Mouse (Mus musculus) CD8-positive naive resting alpha-beta T cell, adult 2 months (primary cell): Measurements from ENCODE around the gene Hoxa9.

Experiments
- DNase-seq, 2 experiments: peaks; one replicate each; pipeline ENCODE4 v3.0.0; 2022; ENCODE audit warnings: low read depth in 2 of 2, low spot score in 2 of 2

Gene Hoxa9

DNA sequence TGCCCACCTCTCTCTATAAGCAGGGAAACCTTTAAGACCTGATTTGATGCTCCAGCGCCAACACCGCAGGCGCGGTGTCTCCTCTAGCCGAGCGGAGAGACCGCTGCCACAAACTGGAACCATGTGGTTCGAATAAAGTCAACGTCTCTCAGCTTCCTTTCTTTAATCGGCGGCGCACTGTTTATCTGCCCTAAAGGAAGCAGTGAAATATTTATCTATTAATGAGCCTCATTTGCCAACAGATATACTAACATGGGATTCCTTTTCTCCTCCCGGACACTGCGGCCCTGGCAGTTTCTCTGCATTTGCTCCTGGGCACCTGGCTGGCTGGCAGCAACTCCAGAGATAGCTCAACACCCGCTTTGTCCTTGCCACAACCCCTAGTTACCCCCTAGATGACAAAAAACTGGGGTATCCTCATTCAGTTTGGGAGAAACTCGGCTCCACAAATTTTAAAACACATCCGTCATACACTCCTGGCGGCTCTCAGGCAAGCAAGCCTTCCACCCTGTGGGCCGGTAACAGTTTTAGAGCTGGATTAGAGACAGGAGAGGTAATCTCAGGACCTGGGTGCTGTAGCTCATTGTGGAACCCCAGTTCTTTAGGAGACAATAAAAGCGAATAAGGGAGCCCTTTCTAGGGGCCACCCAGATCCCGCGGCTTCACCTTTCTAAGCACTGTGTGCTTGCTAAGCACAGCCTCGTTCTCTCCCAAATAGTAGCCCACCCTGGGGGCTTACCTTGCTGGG is 12.8 kb downstream of the Hoxa9 start:
- no peak for DNase-seq

DNA sequence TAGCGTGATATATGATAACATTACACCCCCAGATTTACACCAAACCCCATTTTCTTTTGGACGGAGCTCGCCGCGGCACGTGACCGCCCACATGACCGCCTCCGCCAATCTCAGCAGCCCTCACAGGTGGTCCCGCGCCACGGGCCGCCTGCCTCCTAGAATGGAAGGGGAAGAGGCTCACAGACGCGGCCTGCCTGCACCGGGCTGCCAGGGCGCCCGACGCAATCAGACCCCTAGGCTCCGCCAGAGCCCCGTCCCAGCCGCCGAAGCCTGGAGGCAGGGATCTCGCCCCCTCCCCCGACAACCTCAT is 13.5 kb downstream of the Hoxa9 start:
- DNase-seq: no peak

DNA sequence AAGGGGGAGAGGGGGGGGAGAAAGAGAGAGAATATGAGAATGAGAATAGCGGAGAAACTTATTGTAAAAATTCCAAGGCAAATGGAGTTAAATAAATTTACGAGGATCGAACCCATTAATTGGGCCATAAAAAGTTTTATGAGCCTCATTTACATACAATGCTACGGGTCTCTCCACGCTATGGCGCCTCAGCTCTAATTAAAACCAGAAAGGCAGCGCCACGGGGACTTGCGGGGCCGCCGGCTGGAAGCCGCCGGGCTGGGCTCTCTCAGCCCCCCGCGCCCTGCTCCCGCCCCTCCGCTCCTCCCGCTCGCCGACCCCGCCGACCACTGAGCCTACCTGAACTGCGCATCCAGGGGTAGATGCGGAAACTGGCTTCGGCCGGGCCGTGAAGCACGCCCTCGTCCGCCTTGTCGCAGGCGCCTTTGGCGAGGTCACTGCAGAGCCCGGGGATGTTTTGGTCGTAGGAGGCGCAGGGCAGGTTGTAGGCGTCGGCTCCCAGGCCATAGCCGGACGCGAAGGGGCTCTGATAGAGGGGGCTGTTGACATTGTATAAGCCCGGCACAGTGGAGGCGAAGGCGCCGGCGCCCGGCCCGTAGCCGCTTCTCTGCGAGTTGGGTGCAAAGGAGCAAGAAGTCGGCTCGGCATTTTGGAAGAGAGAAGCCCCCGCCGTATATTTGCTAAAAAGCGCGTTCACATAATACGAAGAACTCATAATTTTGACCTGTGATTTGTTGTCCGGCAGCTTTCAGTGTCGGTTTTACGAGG is 14.0 kb downstream of the Hoxa9 start:
- DNase-seq: no peak

DNA sequence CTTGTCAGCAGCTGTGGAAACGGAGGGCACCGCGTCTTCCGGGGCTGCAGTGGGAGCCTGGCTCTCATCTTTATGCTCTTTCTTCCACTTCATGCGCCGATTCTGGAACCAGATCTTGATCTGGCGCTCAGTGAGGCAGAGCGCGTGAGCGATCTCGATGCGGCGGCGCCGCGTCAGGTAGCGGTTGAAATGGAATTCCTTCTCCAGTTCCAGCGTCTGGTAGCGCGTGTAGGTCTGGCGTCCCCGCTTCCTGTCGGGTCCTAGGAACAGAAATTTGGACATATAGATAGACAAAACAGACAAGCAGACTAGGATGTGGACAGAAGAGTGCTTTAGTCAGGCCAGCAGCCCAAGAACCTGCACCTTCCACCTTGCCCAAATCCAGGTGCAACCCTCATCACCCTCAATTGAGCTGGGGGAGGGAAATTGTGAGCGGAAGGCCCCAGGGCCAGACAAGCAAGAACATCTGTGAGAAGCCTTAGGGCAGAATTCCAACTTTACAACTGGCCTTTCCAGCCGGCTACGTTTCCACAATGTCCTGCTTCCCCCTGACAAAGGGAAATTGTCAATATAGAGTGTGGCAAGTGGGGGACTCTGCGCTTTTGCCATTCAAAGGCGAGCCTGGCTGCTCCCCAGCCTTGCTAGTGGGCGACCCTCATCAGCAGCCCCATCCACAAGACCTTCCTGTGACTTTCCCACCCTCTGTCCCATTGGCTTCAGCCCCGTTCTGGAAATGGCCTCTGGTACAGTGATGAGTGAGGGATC is 14.9 kb downstream of the Hoxa9 start:
- no peak for DNase-seq

DNA sequence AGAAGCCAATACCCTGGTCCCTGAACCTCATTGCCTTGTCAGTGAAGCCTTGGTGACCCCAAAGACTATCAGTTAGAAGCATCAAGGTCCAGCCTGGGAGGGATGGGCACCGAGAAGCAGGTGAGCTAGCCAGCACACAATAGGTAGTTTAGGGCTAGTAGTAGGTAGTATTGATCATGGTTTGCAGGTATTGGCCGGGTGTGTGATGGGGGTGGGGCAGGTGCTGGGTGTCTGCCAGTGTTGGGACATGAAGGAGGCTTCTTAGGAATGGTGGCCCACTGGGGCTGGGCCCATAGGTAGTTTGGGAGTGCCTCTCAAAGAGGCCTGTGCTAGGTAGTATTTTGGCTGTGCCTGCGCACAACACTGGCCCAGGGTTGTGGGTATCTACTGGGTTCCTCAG is 15.8 kb downstream of the Hoxa9 start:
- no peak for DNase-seq

DNA sequence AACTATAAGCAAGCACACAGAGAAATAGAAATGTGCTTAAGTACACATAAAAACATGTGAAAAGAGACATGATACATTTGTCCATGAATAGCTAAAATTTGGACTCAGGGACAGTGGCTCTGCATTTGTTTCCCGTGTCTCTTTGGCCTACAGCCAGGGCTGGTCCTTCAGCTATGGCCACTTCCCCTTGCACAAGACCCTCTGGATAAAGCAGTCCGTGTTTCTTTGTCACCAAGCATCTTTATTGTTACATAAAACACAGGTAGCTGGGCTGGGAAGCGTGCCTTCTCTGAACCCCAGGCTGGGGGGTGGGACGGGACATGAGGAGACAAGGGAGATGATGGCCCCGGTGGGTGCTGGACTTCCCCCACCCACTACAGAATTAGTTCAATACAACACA is 16.6 kb downstream of the Hoxa9 start:
- DNase-seq: no peak

DNA sequence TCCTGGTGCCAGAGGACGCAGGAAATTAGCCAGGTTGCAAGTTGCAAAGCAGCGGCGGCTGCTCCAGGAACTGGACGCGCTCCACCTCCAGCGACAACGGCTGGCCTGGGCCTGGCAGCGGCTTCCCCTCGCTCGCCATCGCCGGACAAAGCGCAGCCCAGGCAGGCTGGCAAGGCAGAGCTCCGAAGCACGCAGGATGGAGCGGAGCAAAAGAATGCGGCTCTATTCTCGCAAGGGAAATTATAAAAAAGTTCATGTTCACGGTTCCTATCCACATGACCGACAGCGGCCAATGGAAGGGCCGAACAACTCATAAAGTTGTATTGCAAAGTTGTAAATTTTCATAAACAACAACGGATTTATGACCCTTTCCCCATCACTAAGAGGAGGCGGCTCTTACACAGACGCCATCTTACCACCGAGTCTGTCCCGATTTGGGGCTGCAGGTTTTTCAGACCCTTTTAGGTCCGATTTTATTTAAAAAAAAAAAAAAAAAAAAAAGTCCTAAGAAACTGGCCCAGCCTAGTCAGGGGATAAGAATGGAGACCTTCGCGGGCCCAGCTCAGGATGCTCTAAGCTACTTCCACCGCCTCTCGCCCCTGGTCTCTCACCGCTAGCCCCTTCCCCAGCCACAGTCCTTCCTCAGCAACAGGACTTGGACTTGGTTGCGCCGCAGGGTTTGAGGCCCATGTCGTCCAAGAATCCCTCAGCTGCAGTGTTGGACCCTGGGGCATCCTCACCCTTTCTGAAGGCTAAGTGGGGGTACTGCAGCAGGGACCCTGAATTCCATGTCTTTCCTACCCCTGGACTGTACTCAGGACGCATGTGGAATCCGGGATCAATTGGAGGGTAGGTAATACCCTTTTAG is 17.5 kb downstream of the Hoxa9 start, which contains the start of the genes Hoxa3 and Gm28308:
TSS of gene Hoxa3 (minus strand) at position 218 of the 868 bp plus-strand sequence.
TSS of gene Gm28308 (minus strand) at position 221 of the 868 bp plus-strand sequence.
- DNase-seq: no peak

DNA sequence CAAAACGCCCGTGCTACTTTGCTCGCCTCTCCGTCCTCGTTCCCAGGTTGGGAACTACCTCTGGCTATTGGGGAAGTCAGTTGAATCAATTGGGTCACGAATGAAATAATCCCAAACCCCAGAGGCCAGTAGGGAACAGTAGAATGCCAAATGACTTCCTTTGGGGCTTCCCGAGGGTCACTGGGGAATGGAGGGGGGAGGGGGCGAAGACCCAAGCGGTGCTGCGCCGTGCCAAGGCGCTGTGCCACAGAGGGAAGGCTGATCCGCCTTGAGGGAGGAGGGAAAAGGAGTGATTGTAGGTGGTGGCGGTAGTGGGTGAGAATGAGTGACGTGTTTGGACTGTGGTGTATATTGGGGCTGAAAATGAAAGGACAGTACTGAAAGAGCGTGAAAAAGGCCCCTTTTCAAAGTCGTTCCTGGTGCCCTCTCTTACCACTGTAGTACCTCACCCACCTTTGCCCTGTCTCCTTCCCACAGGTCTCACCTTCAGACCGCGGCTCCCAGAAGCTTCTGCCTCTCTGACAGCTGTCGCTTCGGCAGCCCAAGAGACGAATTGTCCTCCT is 18.3 kb downstream of the Hoxa9 start:
- DNase-seq: no peak

DNA sequence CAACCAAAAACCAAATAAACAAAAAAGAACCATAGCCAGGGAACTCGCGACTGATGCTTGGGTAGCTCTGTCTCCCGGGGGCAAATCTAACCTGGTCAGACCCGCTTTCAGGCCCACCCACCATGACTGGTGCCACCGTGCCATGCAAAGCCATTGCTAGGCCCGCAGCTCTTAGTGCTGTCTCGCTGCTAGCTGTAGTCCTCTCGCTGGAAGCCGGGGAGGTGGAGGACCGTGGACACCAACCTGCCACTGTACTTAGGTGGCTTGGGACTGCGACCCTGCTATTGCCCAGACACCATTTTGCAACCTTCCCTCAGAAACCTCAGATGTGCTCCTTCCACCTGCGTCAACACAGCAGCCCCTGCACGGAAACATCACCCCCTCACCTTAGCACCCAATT is 18.9 kb downstream of the Hoxa9 start:
- DNase-seq: no peak

DNA sequence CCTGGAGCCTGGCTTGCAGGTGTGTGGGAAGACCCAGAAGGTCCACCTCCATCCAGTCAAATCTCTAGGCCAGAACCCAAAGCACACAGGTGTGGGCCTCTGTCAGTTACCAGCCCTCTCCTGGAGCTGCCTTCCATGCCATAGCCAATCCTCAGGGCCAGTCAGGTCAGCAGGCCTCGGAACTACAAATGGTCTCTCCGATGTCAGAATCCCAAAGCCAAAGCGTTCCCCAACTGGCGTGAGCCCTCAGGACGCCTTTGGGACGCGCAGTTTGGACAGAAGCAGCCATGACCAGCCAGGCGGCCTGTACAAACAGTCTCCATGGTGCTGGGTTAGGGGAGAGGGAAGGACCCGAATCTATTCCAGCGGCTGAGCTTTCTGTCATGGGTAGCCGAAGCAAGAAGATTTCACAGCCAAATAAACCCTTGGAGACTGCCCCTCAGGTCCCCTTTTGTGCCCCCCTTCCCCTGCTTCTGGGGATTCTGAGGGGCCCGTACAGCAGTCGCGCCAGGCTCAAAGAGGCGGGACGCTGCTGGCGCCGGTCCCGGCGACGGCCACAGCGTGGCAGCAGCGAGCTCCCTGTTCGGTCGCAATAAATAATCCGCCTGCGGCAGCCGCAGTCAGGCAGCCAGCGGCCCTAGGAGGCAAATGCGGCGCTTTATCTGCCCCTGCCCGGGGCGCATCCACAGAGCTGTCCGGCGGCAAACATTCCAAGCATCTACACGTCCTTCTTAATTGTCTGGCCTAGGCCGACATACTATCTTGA is 19.5 kb downstream of the Hoxa9 start:
- peak; percentile 60 to 73 for DNase-seq

DNA sequence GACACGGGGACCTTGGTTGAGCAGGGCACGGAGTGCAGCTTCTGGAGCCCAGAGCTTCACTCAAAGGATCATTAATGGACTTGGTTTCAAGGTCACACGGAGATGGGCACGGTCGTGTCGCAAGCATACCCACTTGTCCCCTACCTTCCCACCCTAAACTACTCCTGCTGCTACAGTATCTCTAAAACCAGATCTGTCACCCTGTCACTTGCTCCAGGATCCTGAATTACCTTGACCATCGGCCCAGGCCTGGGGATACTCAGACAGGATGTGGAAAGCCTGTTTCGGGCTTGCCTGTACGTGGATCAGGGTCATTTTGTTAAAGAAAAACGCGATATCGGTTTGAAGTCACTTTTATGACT is 21.2 kb downstream of the Hoxa9 start:
- DNase-seq: no peak

DNA sequence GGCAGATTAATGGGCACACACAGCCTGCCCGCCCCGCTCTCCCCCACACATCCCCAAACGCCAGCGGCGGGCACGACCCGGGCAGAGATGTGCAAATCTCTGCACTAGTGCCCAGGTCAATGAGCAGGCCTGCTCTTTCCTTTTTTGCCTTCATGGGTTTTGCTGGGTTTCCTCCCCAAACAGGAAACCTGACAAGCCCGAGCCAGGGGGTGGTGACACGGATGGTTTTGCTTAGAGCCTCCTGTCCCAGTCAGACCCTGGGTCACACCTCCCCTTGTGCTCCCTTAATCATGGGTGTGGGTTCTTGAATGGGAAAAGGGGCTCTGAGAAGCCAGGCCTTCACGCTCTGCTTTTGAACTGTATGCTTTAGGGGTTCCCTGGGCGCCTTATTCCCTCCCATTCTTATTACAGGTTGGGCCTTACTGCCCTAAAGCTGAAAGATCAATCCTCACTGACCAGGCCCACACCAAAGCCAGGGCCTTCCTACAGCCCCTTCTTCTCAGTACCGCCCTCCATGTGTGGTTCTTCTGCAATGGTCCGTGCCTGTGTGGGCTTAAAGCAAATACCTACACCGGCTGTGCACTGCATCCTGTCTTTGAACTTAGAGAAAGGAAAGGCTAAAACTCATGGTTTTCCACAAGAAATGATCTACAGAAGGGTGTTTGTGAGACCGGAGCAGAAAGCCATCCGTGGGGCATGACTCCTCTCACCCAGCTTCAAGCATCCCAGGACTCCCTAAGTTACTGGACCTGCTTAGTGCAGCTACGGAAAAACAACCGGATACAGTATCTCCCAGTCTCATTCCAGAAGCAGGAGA is 21.8 kb downstream of the Hoxa9 start:
- DNase-seq: no peak

DNA sequence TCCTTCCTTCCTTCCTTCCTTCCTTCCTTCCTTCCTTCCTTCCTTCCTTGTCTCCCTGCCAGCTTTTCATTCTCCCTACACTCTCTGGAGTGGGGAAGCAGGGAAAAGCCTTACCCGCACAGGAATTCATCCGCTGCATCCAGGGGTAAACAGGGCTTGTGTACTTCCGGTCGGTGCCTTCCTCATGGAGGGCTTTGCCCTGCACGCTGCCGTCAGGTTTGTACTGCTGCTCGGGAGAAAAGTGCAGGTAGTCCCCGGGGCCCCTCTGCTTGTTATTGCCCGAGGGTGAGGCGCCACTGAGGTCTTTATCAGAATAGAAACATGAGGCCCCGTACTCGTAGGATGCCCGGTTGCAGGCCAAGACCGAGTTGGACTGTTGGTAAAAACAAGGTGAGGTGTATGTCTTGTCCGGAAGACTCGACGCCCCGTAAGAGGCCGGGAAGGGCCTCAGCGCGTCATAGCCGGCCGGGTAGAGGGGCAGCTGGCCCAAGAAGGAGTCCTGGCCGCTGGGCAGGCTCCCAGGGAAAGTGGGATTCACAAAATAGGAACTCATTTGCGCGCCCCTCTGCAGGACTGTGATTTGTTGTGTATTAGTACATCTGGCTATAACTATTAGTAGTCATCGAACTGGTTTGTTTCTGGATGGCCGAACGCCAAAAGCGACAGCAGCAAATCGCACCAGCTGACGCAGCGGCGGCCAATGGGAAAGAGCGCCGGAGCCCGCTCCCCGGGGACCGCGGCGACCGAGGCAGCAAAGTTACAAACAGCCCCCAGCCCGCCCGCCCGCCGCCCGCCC is 22.6 kb downstream of the Hoxa9 start, which contains the start of gene Hoxa6:
TSS of gene Hoxa6 (minus strand) at position 651 of the 796 bp plus-strand sequence.
- no peak for DNase-seq

DNA sequence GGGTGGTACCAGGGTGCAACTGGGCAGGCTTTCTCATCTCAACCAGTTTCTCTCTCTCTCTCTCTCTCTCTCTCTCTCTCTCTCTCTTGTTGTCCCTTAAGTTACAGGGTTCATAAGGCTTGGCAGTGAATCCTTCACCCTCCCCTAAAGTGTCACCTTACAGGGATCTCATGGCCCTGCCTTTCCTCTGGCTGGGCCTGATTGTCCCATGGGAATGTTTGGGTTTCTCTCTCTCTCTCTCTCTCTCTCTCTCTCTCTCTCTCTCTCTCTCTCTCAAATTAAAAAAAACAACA is 23.3 kb downstream of the Hoxa9 start:
- no peak for DNase-seq

DNA sequence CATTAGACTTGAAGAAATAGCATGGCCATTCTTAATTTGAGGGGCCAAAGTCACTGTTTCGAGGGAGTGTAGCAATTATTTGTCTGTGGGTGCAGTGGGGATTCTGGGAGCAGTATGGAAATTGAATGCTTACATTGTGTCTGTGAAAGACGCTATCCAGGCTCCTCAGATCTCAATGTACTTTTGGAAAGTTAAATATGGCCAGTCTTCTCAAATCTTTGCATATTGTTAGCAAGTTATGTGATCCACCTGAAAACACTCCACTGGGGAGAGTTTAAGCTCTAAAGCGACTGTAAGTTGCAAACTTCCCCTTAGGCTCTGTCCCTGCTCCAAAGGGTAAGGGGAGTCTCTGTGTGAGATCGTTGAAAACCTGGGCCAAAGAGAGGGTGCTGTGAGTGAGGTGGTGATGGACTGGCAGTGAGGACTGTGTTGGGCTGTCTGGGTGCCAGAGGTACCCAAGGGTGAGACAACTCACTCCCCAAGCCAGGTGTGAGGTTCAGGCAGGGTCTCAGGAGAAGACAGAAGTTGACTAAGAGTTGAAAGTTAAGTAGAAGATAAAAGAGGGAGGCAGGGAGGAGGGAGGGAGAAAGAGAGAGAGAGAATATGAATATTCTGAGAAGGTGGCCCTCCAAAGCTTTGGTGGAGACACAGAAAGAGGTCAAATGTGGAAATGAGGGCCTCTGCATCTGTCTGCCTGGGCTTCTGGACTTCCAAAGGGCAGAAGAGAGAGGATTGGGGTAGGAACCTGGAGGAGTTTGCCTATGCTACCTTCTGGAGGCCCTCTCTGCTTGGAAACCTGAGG is 23.8 kb downstream of the Hoxa9 start:
- no peak for DNase-seq

DNA sequence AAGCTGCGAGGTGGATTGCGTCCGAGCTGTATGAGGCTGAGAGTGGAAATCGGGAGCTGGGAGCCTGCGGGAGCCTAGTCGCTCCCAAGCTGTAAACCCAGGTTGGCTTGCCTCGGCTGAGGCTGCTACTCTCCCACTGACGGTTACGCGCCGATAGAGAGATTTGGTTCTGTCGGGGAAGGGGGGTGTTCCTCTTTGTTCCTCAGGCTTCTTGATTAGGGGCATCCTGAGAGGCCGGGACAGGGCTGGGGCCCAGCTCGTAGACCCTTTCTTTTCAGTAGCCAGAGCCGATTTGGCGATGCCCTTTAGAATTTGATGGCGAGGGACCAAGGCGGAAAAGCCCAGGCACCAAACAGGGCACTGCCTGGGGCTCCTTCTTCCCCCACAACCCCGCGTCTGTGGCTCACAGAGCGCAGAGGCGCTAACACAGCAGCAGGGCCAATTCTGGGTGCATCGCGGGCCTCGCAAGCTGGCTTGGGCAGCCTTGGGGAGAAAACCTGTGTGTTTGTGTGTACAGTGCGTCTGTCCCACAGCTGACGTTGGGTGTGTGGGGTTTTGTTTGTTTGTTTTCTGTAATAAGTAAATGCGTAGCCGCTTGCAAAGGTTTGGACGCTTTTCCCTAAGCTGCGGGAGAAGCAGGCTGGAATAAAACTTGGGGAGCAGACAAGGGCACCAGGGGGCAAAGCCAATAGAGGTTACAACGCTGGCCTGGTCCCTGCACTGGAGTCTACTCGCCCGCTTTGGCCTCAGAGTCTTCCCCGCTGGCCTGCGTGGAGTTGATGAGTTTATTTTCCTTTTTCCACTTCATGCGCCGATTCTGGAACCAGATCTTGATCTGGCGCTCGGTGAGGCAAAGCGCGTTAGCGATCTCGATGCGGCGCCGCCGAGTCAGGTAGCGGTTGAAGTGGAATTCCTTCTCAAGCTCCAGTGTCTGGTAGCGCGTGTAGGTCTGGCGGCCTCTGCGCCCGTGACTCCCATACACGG is 25.0 kb downstream of the Hoxa9 start:
- no peak for DNase-seq
